Mouse (Mus musculus): ENCODE data around the gene Slc22a18. TPM values are rescaled to one million over a fixed set of nuclear protein-coding genes. Genes with fewer than 3 reads are reported as not detected.
A peak's percentile ranks its signal among the peaks of the same experiment; 100 is the strongest.

The Slc22a18 gene
- total and polyA plus RNA-seq, 3 experiments, result 5.8 to 19.8 TPM; not detected in 1

DNA sequence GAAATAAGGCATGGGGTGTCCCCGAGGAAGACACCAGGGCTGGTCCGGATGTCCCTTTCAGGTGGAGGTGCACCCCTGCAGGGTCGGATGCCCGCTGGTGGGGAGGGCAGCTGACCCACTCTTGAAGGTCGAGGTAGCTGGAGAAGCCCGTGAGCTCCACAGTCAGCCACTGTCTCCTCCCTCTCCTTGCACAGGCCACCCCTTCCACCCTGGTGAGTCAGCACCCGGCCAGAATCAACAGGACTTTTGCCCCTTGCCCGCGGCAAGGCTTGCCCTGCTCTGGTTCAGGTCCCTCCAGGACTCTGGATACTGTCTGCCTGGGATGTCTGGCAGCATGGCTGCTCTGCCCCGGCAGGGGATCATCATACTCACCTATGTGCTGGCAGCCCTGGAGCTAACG is 2.3 kb downstream of the Slc22a18 start:
- Histone ChIP-seq H3K9ac (ENCODE audit: control insufficient read depth, low read depth, low read length, poor library complexity, severe bottlenecking) (no peak overlapping the region), H3K36me3 (ENCODE audit: control insufficient read depth in 1 of 2, insufficient read depth in 2 of 2, low read length in 2 of 2) (peaks cover 0 to 10% of the 10 kb centered on the region in 2 experiments; a peak in 2 of 4 replicates), H3K79me2 (ENCODE audit: control insufficient read depth, insufficient read depth, low read length, poor library complexity) (no peaks in the 10 kb centered on the region), H3K4me1 (ENCODE audit: control insufficient read depth in 1 of 2, insufficient read depth in 2 of 2, low read length in 2 of 2) (peaks cover 3 to 19% of the 10 kb centered on the region in 2 experiments), H3K9me3 (replicated peaks; ENCODE audit: insufficient read depth, low read length) (no peaks in the 10 kb centered on the region), H3K27ac (ENCODE audit: control insufficient read depth, low read depth, low read length) (no peak overlapping the region), H3K27me3 (ENCODE audit: control insufficient read depth in 1 of 2, insufficient read depth in 2 of 2, low read length in 2 of 2) (no peaks in the 10 kb centered on the region), H3K4me3 (ENCODE audit: control insufficient read depth in 1 of 2, insufficient read depth in 1 of 2, low read depth in 2 of 2, low read length in 2 of 2) (no peak overlapping the region)
- TF ChIP-seq POLR2A (IDR thresholded peaks at IDR 0.05; ENCODE audit: control insufficient read depth in 1 of 2, insufficient read depth in 1 of 2, low read depth in 1 of 2, low read length in 2 of 2, poor library complexity in 1 of 2) (no peak), BHLHE40 (IDR thresholded peaks at IDR 0.05; ENCODE audit: borderline replicate concordance, low read depth, low read length) (no peak), RAD21 (IDR thresholded peaks at IDR 0.05; ENCODE audit: low read depth, low read length) (no peak), NRF1 (IDR thresholded peaks at IDR 0.05; ENCODE audit: insufficient read depth, low read depth, low read length, poor library complexity, severe bottlenecking) (no peak), NELFE (IDR thresholded peaks at IDR 0.05; ENCODE audit: low read depth, low read length) (no peak), ZKSCAN1 (IDR thresholded peaks at IDR 0.05; ENCODE audit: low read depth, low read length) (no peak), MAX (IDR thresholded peaks at IDR 0.05; ENCODE audit: low read length) (no peak), E2F4 (IDR thresholded peaks at IDR 0.05; ENCODE audit: borderline replicate concordance, low read depth, low read length) (no peak)
- DNase-seq (ENCODE audit: low read depth, low spot score), result no peak

DNA sequence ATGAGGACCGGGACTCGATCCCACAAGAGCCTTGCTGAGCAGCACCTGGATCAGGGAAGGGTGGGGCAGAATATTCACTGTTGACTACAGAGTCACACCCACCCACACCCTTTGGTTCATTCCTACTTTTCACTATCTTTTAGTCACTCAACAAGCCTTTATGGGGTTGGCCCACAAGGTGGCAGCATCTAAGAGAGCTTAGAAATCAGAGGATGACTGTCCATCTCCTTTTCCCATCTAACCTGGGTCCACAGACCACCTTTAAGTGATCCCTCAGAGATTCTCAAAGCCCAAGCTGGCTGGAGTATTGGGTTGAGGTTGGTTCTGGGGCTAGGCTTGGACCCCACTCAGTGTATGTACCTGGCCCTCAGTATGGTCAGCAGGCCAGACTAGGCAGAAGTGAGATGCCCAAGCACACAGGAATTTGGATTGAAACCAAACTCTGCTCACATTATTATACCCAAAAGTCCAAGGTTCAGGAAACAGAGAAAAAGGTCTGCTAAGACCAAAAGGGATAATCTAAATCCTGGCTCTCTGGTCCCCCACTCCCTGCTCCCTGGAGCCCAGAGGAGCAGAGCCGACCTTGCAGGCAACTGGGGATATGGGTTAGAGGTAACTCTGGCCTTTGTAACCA is 3.3 kb downstream of the Slc22a18 start:
- H3K36me3 ChIP-seq (ENCODE audit: control insufficient read depth in 1 of 2, insufficient read depth in 2 of 2, low read length in 2 of 2), result peaks cover 0 to 10% of the 10 kb centered on the region in 2 experiments; a peak in 2 of 4 replicates
- TF ChIP-seq MYB (IDR thresholded peaks at IDR 0.05; ENCODE audit: low read depth, low read length) (no peak), JUND (IDR thresholded peaks at IDR 0.05; ENCODE audit: low read depth, low read length) (no peak), SMC3 (IDR thresholded peaks at IDR 0.05; ENCODE audit: low read depth, low read length) (peak; percentile 70), RAD21 (IDR thresholded peaks at IDR 0.05; ENCODE audit: low read depth, low read length) (peak; percentile 31), CTCF (IDR thresholded peaks at IDR 0.05 in 2 of 3, conservative IDR thresholded peaks at IDR 0.05 in 1 of 3; ENCODE audit: control insufficient read depth in 1 of 3, insufficient read depth in 1 of 3, low read depth in 2 of 3, low read length in 3 of 3, poor library complexity in 1 of 3, severe bottlenecking in 1 of 3) (peak; percentile 13 to 64 (median 26); a peak in 4 of 6 replicates), RCOR1 (IDR thresholded peaks at IDR 0.05; ENCODE audit: low read depth, low read length) (no peak), ZKSCAN1 (IDR thresholded peaks at IDR 0.05; ENCODE audit: low read depth, low read length) (no peak)
- peak; percentile 53 for DNase-seq (ENCODE audit: low read depth, low spot score)
- no peak overlapping the region for H3K27ac ChIP-seq (ENCODE audit: control insufficient read depth, low read depth, low read length)
- no peaks in the 10 kb centered on the region for H3K9me3 ChIP-seq (replicated peaks; ENCODE audit: insufficient read depth, low read length)
- H3K4me3 ChIP-seq (ENCODE audit: control insufficient read depth in 1 of 2, insufficient read depth in 1 of 2, low read depth in 2 of 2, low read length in 2 of 2), result no peak overlapping the region
- H3K4me1 ChIP-seq (ENCODE audit: control insufficient read depth in 1 of 2, insufficient read depth in 2 of 2, low read length in 2 of 2), result peaks cover 8 to 24% of the 10 kb centered on the region in 2 experiments
- no peaks in the 10 kb centered on the region for H3K27me3 ChIP-seq (ENCODE audit: control insufficient read depth in 1 of 2, insufficient read depth in 2 of 2, low read length in 2 of 2)
- no peak overlapping the region for H3K9ac ChIP-seq (ENCODE audit: control insufficient read depth, low read depth, low read length, poor library complexity, severe bottlenecking)
- H3K79me2 ChIP-seq (ENCODE audit: control insufficient read depth, insufficient read depth, low read length, poor library complexity), result no peaks in the 10 kb centered on the region

GRCm38 (mm10) chr7:143477800-143478199 is 4.3 kb downstream of the Slc22a18 start:
- Histone ChIP-seq H3K36me3 (ENCODE audit: control insufficient read depth in 1 of 2, insufficient read depth in 2 of 2, low read length in 2 of 2) (peaks cover 0 to 11% of the 10 kb centered on the region in 2 experiments; a peak in 2 of 4 replicates), H3K79me2 (ENCODE audit: control insufficient read depth, insufficient read depth, low read length, poor library complexity) (no peaks in the 10 kb centered on the region), H3K9me3 (replicated peaks; ENCODE audit: insufficient read depth, low read length) (no peaks in the 10 kb centered on the region), H3K4me1 (ENCODE audit: control insufficient read depth in 1 of 2, insufficient read depth in 2 of 2, low read length in 2 of 2) (peaks cover 11 to 26% of the 10 kb centered on the region in 2 experiments), H3K27me3 (ENCODE audit: control insufficient read depth in 1 of 2, insufficient read depth in 2 of 2, low read length in 2 of 2) (no peaks in the 10 kb centered on the region), H3K27ac (ENCODE audit: control insufficient read depth, low read depth, low read length) (no peak overlapping the region), H3K9ac (ENCODE audit: control insufficient read depth, low read depth, low read length, poor library complexity, severe bottlenecking) (no peak overlapping the region), H3K4me3 (ENCODE audit: control insufficient read depth in 1 of 2, insufficient read depth in 1 of 2, low read depth in 2 of 2, low read length in 2 of 2) (no peak overlapping the region)
- DNase-seq (ENCODE audit: low read depth, low spot score), result no peak
- TF ChIP-seq CHD1 (IDR thresholded peaks at IDR 0.05; ENCODE audit: low read depth, low read length) (no peak), GATA1 (IDR thresholded peaks at IDR 0.05; ENCODE audit: low read depth, low read length) (no peak), TBP (IDR thresholded peaks at IDR 0.05; ENCODE audit: low read depth, low read length) (no peak), POLR2A (IDR thresholded peaks at IDR 0.05; ENCODE audit: control insufficient read depth in 1 of 2, insufficient read depth in 1 of 2, low read depth in 1 of 2, low read length in 2 of 2, poor library complexity in 1 of 2) (no peak), MXI1 (IDR thresholded peaks at IDR 0.05; ENCODE audit: low read depth, low read length) (no peak), BHLHE40 (IDR thresholded peaks at IDR 0.05; ENCODE audit: borderline replicate concordance, low read depth, low read length) (no peak), USF1 (IDR thresholded peaks at IDR 0.05; ENCODE audit: low read depth, low read length) (no peak)
